Mouse (Mus musculus) spleen, embryonic (tissue): ENCODE results near the gene Gjc1.

ENCODE experiments used
- CTCF ChIA-PET: fragments of 350-600 bp; sonication (Branson Sonifier 250); formaldehyde crosslinking; loops from one replicate; lab custom pipeline; 2022; lab: Charles Lee

Gjc1 gene

GRCm38 (mm10) chr11:102818121-102819020, 1.1 kb downstream of the Gjc1 start:
- CTCF ChIA-PET = no interaction called here

GRCm38 (mm10) chr11:102814881-102815280, 4.6 kb downstream of the Gjc1 start:
- CTCF ChIA-PET = no interaction called here

- CTCF ChIA-PET = interaction anchor here (0.6 kb wide), 1 partner anchor 242 kb away, joined by 4 read pairs; no protein-coding TSS in a partner anchor
Observed at GRCm38 (mm10) chr11:102810721-102811485, 8.6 kb downstream of the Gjc1 start.

GRCm38 (mm10) chr11:102808246-102808645, 11.3 kb downstream of the Gjc1 start:
- CTCF ChIA-PET = no interaction called here

- CTCF ChIA-PET = no interaction called here
Observed at GRCm38 (mm10) chr11:102803453-102803852, 16.0 kb downstream of the Gjc1 start.

GRCm38 (mm10) chr11:102794157-102794556, 25.3 kb downstream of the Gjc1 start:
- CTCF ChIA-PET = no interaction called here

GRCm38 (mm10) chr11:102791682-102792445, 27.6 kb downstream of the Gjc1 start:
- CTCF ChIA-PET = no interaction called here

- CTCF ChIA-PET = no interaction called here
Observed at GRCm38 (mm10) chr11:102787688-102788177, 31.8 kb downstream of the Gjc1 start.

GRCm38 (mm10) chr11:102783443-102783842, 36.1 kb downstream of the Gjc1 start:
- CTCF ChIA-PET = no interaction called here

GRCm38 (mm10) chr11:102781523-102781922, 38.0 kb downstream of the Gjc1 start:
- CTCF ChIA-PET = no interaction called here

- CTCF ChIA-PET = no interaction called here
Observed at GRCm38 (mm10) chr11:102780986-102781351, 38.5 kb downstream of the Gjc1 start.

GRCm38 (mm10) chr11:102780271-102780985, 39.1 kb downstream of the Gjc1 start:
- CTCF ChIA-PET = no interaction called here

GRCm38 (mm10) chr11:102779824-102780223, 39.7 kb downstream of the Gjc1 start:
- CTCF ChIA-PET = no interaction called here

- CTCF ChIA-PET = interaction anchor here (0.7 kb wide), 1 partner anchor 149 kb away, joined by 3 read pairs; no protein-coding TSS in a partner anchor
Observed at GRCm38 (mm10) chr11:102779081-102779638, 40.3 kb downstream of the Gjc1 start.

GRCm38 (mm10) chr11:102778597-102778996, 40.9 kb downstream of the Gjc1 start:
- CTCF ChIA-PET = interaction anchor here (0.7 kb wide), 1 partner anchor 150 kb away, joined by 3 read pairs; no protein-coding TSS in a partner anchor

GRCm38 (mm10) chr11:102778165-102778564, 41.3 kb downstream of the Gjc1 start:
- CTCF ChIA-PET = interaction anchor here (0.7 kb wide), 1 partner anchor 150 kb away, joined by 3 read pairs; no protein-coding TSS in a partner anchor

GRCm38 (mm10) chr11:102777598-102777997, 41.9 kb downstream of the Gjc1 start:
- CTCF ChIA-PET = interaction anchor here (0.7 kb wide), 1 partner anchor 29 kb away, joined by 3 read pairs; no protein-coding TSS in a partner anchor

- CTCF ChIA-PET = interaction anchor here (0.6 kb wide), 1 partner anchor 173 kb away, joined by 3 read pairs; no protein-coding TSS in a partner anchor
Observed at GRCm38 (mm10) chr11:102774621-102775141, 44.8 kb downstream of the Gjc1 start.

GRCm38 (mm10) chr11:102773713-102774611, 45.5 kb downstream of the Gjc1 start:
- CTCF ChIA-PET = no interaction called here
